Mouse (Mus musculus): Measurements from ENCODE around the gene Samd8.

Samd8 gene

DNA sequence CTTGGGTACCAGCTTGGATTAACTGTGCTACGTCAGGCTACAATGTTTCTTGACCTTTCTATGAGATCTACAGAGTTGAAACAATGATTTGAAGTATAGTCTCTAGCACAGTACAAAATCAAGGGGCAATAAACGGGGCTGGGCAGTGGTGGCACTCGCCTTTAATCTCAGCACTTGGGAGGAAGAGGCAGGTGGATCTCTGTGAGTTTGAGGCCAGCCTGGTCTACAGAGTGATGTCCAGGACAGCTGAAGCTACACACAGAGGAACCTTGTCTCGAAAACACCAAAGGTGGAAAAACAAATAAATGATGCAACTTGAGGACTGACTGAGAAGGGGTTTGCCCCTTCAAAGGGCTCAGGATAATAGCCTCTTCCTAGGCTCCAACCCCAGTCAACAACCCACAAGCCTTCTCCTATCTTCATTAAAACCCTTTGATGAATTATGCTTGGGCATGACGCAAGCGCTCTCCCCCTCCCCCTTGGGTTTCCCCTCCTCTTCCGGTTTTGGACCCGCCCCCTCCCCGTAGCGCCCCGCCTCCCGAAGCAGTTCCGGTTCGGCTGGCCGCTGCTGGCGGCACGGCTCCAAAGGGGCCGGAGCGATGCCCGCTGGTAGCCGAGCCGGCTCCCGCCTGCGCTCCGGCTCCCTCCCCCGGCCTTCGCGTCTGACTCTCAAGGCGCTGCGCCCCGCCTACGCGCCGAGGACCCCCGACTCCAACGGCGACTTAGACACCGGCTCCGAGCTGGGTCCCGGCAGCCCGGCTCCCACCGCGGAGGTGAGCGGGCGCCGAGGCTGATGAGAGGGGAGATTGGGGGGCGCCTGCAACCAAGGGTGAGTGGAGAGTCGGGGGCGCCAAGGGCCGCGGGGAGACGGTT, at the start of gene Samd8:
Gene Samd8, plus strand, starts transcription at position 524 of the 873 bp plus-strand sequence.
- 6% methylated on average over 52 of the region's 52 CpGs for WGBS

DNA sequence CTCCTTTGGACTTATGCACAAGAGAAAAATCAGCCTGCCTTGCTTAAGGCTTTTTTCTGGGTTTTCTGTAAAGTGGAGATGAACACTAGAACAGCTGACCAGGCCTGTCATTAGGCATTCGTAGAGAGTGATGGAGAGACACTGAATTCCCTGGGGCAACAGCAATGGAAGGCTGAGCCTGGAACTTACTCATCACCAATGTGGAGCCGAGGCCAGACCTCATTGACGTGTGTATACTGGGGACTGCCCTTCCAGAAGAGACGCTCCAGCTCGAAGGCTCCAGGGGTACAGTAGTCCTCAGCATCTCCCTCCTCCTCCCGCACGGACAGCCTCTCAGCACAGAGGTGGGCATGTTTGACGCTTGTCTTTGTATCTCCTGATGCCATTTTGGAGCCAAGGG, 47.6 kb upstream of the Samd8 start:
- WGBS, result 95% methylated on average over 8 of the region's 8 CpGs

DNA sequence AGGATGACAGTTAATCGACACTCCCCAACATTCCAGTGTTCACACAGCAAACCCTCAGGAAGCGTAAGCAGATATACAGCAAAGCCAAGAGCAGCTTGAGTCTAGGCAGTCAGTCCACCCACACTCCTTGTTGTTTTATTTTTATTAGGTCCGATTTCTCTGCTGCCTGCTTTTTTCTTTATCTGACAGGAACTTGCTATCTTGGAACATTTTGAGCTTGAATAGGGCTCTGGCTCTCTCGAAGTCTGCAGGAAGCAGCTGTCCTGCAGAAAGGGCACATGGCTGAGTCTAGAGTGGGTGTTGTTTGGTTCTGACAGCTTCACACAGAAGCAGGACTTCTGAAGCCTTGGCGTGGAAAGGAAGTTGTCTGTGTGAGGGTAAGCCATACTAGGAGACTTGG, 47.1 kb upstream of the Samd8 start:
- 34% methylated on average over 5 of the region's 5 CpGs for WGBS

DNA sequence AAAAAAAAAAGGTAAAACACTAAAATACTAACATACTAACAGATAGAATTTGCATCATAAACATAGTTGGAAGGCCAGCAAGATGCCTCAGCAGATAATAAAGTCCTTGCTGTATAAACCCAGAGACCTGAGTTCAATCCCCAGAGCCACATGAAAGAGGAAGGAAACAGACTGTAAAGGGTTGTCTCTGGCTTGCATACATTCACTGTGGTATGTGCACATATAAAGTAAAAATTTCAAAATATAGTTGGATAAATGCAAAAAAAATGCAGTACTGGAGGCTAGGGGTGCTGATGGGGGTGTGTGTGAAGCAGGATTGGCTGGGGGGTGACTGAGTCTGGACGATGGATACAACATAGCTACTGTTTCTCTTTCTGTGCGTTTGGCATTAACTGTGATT, 44.9 kb upstream of the Samd8 start:
- 73% methylated on average over 2 of the region's 2 CpGs for WGBS

DNA sequence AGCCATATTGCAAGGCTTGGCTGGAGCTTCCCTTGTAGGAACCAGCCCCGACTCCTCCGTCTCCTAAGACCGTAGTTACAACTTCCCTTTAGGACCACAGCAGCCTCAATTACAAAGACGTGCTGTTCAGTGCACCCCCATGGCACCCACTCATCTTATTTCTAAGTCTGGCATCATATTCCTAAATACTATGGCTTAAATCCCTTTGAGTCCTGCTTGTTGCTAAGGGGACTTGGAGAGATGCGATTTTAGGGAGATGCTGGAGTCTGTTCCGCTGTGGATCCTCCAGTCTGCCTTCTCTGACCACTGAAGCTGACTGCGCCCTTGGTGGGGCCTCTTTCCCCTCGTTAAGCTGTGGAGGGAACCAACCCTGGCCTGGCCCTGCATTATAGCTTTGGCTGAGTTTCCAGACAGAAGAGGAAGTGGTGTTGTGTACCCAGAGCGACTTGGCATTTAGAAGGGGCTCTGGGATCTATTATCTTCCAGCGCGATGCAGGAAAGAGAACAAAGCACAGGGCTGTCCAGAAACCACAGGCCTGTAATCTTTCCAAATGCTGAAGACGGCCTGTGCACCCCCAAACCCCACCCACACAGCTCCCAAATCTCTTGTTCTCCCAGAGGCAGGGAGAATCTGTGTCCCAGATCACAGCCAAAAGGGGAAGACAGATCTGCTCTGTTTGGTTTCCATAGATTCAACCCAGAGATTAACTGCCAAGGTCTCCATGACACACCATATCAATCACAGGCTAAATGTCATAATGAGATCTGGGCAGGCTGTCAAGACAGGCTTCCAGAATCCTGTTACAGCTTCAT, 43.4 kb upstream of the Samd8 start:
- WGBS, result 31% methylated on average over 12 of the region's 12 CpGs

DNA sequence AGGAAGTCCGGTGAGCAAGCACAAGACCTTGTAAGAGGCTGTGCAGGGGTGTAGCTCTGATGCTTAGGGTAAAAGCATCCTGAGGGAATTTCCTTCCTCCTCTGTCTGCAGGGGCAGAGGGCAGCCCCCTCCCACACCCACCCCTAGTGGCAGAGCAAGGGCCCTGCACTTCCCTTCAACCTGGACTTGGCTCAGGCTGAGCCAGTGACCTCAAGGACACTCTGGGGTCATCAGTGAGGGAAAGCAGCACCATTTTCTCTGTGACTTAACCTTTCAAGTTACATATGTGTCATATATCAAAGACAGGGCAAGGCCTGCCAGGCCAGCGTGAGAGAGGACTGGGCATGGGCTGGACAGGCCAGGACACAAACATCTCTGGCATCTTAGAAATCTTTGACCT, 40.8 kb upstream of the Samd8 start:
- 91% methylated on average over 2 of the region's 2 CpGs for WGBS

DNA sequence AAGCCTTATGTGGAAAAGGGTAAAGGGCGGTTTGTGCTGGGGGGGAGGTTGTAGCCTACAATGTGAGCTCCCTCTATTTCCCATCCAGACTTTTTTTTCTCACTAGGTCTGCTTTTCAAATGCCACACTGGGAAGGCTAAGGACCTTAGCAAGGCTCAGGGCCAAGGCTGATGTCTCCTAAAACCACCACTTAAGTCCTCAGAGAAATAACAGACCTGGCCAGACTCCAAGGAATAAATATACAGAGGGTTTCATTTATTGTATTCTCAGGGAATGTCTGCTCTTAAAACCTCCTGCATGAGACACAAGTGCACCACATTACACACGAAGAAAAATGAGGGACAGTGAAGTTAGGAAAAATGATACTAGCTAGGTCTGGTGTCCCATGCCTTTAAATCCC, 39.1 kb upstream of the Samd8 start:
- WGBS, result 78% methylated on average over 2 of the region's 2 CpGs

DNA sequence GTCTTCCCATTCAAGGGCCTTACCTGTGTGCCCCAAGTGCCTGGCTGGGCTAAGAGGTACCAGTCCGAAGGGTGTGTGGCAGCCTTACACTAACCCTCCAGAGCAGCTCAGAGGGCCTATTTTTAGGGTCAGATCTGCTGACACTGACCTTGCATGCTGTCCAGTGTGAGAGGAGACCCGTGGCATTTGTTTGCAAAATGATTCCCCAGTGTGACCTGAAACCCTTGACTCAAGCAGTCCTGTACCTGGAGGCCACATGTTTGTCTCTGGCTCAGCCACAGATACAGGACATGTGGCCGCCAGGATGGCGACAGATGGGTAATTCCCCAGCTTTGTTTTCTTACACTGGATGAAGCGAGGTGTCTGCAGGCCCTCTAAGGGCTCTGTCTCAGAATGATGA, 35.8 kb upstream of the Samd8 start, which contains the start of gene Dupd1:
Gene Dupd1, minus strand, starts transcription at position 91 of the 400 bp plus-strand sequence.
- 89% methylated on average over 5 of the region's 5 CpGs for WGBS

DNA sequence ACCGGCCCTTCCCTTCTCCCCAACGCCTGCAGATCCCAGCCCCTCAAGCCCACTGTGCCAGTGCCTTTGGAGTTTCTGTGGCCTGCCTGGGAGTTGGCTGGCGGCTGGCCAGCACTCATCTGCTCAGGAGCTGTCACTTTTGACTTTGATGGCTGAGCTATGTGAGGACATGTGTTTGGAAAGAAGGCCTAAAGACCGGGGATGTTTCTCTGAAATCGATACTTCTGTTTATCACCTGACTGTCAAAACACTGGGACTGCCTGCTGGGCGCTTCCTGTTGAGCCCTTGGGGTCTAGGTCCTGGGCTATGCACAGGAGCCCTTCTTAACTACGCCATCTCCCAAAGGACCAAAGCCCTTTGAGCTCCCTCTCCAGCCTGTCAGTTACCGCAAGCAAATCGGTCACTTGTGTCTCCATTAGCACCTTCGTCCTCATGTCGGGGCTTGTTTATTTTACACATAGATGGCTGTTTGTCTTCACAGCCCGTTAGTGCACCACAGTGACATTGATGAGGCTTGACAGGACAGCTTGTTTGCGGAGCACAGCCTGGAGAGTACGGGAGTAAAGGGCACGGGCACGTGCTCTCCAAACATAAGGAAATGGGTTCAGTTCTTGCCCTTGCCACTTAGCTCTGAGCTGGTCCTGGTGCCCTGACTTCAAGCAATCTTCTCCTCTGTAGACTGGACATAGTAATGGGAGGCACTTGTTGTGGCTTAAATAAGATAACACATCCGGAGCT, 30.5 kb upstream of the Samd8 start:
- WGBS, result 73% methylated on average over 17 of the region's 17 CpGs

DNA sequence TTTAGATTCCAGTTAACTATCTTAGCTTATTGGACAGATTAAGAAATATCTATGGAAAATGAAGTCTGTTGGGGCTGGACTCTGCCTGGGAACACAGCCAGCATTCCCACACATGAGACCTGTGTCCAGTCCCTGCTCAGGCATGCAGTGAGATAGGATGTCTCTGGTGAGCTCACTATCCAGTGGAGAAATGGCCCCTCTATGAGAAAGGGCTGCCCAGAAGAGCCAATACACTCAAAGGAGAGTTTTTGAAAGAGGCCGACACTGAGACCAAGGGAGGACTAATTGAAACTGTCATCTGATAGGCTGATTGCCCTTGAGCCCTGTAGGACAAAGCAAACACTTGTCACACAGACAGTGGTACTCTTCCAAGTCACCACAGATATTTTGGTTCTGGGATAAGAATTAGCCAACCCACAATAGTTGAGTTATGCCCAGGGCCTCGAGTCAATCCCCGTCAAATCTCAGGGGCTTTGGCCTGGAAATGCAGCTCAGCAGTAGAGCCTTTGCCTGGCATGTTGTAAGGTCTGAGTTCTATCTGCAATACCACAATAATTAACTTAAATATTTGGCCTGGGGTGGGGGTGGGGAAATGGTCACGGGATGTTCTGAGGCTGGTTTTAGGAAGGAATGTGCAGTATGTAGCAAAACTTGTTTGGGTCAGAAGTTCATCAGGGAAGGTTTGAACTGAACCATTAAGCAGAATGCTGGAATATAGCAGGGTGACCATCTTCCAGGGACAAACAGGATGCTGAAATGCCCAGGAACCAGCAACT, 29.7 kb upstream of the Samd8 start:
- 93% methylated on average over 4 of the region's 4 CpGs for WGBS

DNA sequence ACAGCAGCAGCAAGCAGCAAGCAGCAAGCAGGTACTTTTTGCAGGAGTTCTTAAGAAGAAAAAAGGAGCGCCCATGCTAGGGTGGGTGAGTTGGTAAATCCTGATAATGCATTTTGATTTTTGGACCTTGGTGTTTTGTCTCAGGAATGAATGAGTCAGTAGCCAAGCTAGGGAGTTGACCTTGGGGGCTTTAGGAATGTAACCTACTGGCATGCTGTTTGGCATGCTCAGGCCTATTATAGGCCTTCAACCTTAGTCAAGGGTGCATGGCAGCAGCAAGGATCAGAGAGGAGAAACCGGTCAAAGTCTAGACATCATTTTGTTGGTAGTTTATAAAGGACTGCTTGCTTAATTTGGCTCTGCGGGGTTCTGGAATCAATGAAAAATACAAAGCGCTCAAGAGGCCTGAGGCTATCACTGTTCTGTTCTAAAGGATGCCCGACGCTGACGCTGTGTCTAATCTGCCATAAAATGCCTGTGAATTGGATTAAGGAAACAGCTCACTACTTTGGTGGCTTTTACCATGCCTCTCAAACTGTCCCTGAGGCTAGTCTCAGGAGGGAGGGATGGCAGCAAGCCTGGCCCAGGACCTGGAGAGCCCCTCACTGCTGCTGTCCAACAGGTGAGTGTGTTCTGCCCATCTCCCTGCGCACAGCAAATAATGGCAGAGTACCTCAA, 28.2 kb upstream of the Samd8 start:
- WGBS, result 82% methylated on average over 8 of the region's 8 CpGs

DNA sequence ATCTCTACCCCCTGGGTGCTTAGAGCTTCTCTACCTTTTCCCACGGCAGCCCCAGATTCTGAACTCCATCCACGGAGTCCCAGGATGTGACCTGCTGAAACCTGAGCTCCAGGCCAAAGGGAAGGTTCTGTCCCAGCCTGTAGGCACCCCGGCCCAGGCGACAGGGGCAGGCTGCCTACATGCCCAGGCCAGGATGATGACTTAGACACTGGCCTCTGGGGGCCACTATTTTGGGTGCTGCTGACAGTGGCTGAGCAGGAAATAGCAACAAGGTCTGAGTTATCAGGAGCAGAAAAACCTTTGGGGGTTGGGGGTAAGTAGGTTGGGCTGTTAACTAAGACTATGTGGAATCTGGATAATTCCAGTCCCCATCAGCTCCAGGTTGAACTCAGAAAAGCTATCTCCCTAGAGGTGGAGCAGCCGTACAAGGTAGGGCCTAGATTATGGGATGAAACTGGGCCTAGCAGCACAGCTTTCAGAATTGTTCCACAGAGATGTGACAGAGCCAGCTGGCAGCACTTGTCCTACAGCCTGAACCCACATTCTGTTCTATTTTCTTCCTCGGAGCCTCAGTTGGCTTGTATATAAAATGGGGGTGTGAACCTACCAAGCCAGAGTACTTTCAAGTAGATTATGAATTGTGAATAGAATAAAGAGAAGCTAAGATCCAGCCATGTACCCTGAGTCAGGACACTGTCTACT, 21.1 kb upstream of the Samd8 start:
- WGBS, result 57% methylated on average over 6 of the region's 6 CpGs

DNA sequence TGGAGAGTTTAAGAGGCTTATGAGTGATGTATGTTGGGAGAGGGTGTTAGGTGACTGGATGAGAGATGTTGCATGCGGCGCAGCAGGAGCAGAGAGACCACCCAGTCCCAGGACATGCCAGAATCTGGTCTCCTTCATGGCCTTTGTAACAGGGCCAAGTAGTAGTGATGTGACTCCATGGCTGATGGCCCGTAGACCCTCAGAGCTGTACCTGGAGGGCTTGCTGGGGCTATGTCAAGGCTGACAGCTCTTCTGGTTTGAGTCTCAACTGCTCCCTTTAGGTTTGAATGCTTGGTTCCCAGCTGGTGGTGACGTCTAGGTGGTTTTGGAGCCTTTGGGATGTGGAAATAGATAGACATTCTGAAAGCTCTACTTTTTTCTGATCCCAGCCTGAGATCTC, 20.4 kb upstream of the Samd8 start:
- WGBS, result 77% methylated on average over 4 of the region's 4 CpGs

DNA sequence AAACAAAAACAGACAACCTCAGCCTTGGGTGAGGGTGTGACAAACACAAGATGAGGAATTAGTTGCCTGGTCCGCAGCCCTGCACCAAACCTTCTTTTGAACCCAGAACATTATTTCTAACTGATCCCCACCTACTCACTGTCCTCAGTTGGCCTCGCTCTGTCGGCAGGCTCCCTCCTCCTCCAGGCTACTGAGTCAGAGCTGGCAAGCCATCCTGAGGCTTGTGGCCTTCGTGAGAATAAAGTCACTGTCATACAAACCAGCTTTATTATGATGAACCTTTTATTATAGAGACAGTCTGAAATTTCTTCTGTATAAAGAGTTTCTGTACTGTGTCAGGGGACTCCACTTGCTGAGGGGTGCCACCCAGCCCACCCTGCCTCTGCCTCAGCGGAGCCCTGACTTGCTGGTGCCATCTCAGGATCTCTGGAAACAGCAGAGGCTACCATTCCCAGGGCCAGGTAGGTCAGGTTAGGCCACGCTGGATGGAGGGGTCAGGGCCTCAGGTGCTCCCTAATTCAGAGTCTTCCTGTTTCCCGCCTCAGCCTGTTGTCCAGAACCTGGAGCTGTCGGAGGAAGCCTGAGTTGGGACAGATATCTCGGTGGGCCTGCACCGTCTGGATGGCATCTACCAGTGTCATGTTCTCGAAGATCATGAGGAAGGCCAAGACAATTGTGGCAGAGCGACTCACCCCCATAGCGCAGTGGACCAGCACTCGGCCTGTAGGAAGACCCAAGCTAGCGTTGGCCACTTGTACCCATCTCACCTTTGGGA, 17.0 kb upstream of the Samd8 start:
- WGBS, result 83% methylated on average over 15 of the region's 15 CpGs

DNA sequence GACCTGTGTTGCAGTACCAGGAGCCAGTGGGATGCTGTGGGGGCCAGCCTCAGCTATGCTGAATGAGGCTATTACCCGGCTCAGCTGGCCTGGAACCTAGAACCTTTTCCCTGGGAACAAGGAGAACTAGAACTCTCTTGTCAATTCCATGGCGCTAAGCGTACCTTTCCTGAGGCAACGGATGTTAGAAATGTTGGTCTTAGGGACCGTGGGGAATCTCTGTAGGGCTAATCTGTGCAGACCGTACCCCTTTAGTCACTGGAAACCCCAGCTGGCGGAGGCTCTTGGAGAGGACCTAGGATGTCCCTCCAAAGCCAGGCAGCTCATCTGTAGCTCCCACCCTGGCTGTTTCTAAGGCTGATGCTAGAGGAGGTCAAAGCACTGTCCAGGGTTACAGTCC, 10.0 kb upstream of the Samd8 start:
- WGBS, result 95% methylated on average over 7 of the region's 7 CpGs

DNA sequence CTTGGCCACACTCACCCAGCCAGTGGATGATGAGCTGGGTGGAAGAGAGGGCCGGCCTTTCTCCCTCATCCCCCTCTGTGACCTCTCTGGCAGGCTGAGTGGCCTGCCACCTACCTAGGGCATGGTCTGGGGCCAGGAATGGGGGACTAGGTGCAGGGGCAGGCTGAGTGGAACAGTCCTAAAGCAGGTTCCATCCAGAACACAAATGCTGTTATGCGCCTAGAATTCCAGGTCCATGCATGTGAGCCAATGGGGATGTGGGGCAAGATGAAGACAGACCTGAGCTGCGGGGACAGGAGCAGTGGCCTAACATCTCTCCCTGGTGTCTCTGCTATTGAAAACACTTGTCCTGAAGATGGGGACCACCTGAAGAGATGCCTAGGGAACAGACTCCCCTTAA, 9.0 kb upstream of the Samd8 start:
- WGBS, result 86% methylated on average over 3 of the region's 3 CpGs

DNA sequence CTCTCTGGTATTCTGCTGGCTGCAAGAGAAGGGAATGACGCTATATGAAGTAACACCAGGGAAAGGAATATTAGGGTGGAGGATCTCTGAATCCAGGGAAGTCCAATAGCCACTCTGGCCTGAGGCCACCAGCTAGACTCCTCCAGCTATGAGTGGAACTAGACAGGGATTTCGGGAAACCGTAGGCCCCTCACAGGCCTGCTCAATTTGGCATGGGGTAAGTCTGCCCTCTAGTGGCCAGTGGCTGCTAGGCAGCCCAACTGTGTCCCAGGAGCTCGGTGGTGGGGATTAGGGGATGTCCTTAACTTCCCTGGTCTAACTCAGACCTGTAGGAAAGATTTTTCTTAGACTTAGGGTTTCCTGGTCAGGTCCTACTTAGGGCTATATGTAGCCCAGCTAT, 8.5 kb upstream of the Samd8 start:
- 12% methylated on average over 4 of the region's 4 CpGs for WGBS

DNA sequence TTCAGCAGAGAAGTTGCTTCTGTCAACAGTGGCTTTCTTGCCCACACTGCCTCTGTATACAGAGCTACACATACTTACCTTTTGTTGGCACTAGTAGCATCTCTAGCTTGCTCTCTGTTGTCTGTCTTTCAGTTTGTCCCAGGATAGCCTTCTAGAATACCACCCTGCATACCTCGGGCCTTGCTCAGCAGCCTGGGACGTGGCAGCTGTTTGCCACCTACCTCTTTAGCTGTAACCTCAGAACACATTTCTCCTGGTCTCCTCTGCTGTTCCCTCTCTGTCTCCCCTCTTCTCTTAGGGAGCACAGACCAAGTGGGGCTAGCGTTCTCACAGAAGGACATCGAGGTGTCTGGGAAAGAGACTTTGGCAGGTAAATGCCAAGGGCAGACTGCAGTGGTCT, 7.9 kb upstream of the Samd8 start:
- 92% methylated on average over 4 of the region's 4 CpGs for WGBS

DNA sequence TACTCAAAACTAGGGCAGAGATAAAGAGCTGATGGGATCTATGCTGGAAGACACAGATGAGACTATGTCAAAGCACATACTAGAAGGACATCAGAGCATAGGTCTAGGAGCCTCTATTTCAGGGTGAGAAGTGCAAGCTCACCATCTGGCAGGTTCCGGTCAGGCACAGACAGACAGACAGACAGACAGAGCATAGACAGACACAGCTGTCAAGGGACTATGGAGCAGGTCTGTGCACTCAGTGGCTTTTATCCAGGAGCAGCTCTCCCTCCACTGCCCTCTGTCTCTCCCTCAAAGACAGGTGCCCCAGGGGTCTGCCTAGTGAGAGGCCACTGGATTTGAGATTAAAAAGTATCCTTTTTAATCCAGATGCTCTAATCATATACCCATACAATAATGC, 6.2 kb upstream of the Samd8 start:
- WGBS, result 97% methylated on average over 1 of the region's 1 CpGs
